Mouse (Mus musculus) urinary bladder, postnatal 25 days (tissue): ENCODE results near the gene Slc4a3.

ENCODE experiments used
- DNase-seq: peaks from one replicate; pipeline ENCODE4 v3.0.0; 2022; ENCODE audit warnings: low spot score

The Slc4a3 gene

GRCm38 (mm10) chr1:75545965-75546956 is at the start of gene Slc4a3:
Gene Slc4a3 (plus strand): TSS chr1:75546266.
- DNase-seq, result peak; percentile 57

DNA sequence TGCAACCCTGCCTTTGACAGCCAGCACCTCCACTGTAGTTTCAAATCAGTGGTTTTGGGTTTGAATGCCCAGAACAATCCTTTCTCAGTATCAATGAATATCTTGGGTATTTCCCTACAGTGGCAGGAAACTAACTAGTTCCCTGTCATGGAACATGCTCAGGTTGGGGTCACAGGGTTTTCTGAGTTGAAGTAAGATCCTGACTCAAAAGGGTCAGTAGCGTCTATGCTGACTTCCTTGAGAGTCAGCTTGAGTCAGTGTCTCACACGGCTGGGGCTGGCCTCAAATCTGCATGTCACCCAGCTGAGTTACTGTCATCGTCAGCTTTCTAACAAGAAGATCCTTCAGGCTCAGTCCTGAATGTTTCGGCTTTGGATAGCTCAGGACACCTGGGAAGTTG is 47.2 kb upstream of the Slc4a3 start:
- no peak for DNase-seq

- no peak for DNase-seq
These were observed 46.6 kb upstream of the Slc4a3 start for GRCm38 (mm10) chr1:75499441-75499840.

DNA sequence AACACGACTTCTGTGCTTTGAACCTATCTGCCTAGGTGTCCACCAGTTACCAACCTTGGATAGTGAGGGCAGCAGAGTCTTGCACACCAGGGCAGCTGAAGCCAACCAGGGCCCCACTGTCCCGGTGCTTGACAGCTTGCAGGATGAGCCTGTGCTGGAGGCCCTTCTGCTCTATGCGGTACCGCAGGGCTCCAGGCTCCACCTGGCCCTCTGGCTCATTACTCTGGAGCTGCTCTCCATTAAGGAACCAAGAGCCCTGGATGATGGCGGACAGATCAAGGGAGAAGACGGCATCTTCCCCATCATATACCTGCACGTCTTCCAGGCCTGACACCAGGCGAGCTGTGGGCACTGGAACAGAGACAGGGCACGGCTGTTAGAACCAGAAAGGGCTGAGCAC is 44.2 kb upstream of the Slc4a3 start:
- DNase-seq, result no peak

DNA sequence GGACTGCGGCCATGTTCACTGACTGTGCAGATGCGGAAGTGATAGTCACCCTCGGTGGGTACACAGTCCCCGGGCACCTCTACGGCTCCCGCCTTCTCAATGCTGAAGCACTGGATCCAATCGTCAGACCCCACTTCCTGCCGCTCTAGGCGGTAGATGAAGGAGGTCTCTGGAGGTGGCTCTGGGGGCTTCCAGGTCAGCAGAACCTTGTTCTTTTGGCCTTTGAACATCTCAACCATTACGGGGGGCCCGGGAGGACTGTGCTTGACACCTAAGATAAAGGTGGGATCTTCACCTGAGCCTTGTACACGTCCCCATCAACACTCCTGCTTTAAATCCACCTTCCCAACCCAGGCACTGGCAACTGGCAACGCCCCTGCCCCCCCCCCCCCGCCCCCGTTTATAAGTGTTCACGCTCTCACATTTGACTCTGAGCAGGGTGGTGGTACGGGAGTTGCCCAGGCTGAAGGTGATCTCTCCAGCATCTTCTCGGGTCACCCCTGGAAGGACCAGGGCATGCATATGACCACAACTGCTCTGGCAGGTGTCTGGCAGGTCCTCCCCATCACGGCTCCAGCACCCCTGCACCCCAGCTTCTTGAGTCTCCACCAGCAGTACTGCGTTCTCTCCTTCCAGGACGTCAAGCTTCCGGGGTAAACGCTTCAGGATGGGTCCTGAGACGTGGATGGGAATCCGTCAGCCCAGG is 43.0 kb upstream of the Slc4a3 start:
- DNase-seq, result no peak

DNA sequence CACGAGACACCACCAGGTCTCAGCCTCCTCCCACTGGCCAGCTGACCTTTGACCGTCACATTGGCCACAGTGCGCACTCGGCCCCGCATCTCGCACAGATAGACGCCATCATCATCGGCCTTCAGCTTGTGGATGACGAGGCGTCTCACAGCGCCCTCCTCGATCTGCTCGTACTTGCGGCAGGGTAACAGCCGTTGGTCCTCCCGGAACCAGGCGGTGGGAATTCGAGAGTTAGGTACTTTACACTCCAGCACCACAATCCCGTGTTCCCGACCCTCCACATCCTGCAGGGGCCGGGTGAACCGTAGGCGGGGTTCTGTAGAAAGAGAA is 42.5 kb upstream of the Slc4a3 start:
- no peak for DNase-seq

DNA sequence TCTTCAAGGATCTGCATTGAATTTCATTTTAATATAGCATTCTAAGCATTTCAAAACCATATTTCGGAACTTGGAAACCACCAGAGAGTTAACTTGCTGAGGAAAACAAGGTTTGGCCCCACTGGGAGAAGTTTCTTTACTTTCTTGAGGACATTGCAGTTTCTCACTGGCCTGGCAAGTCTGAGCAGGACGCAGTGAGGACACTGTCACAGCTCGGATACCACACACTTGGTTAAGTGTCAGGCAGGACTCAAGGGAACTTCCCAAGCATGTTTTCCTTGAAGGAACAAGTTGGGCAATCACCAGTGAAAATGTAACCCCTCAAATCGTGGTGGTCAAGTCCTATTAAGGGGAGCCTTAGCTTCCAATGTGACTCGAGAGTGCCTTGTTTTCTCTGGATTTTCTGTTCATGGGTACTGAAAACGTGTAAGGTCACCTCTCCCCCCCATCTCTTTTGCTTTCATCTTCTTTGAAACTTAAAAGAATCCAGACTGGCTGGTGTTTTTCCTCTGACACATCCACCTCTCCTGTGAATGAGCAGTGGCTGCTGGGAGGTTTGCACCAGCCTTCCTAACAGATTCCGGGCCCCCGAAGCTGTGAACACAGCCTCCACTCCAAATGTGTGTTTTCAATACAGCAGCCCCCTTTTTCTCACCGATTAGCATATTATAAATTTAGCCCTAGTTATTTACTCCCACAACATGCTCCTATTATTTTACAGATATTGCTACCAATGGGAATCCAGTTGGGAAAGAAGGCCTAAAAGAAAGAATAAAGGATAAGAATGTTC is 41.6 kb upstream of the Slc4a3 start:
- DNase-seq, result no peak

DNA sequence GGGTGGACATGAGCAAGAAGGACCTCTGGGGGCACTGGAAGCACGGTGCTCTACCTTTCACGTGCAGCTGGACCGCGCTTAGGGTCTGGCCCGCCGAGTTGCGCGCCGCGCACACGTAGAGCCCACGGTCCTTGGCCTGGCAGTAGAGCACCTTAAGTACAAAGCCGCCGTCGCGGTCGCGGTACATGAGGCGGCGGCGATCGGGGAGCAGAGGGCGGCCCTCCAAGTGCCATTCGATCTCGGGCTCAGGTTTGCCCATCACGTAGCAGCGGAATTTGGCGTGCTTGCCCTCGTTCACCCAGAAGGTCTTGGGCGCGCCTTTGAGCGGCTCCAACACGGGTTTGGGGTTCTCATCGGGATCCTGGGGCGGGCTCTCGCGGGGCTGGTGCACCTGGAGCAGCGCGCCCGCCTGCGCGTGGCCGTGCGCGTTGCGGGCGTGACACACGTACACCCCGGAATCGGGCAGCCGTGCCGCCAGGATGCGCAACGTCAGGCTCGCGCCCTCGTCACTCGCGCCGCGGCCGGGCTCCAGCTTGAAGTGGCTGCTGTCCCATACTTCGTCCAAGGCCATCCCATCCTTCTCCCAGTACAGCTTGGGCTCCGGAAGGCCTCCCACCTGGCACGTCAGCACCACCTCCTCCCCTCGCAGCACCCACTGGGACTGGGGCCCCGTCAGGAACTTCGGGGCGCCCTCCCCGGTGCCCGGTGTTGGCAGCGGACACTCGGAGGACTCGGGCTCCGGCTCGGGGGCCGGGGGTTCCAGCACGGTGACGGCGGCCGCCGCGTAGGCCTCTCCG is 40.7 kb upstream of the Slc4a3 start:
- DNase-seq, result peak; percentile 61

GRCm38 (mm10) chr1:75505956-75506831 is 39.9 kb upstream of the Slc4a3 start, which contains the start of gene Obsl1:
Gene Obsl1 (minus strand): TSS chr1:75506452.
- peak; percentile 57 for DNase-seq

DNA sequence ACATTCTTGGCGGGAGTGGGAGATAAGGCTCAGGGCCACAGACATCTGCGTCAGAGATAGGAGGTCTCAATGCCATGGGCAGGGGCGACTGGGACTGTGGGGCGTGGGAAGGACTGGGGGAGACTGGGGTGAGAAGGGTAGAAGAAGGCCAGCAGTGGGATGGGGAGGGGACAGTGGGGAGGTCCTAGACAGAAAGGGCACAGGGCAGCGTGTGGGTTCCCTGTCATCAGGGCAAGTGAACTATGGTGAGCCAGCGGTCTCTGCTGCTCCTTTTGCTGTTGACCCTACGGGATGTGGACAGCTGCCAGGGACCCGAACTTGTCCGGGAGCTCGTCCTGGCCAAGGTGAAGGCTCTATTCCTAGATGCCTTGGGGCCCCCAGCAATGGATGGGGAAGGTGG is 39.1 kb upstream of the Slc4a3 start, which contains the start of gene Inha:
Gene Inha, plus strand, starts transcription at position 72 of the 400 bp plus-strand sequence.
- DNase-seq, result no peak

DNA sequence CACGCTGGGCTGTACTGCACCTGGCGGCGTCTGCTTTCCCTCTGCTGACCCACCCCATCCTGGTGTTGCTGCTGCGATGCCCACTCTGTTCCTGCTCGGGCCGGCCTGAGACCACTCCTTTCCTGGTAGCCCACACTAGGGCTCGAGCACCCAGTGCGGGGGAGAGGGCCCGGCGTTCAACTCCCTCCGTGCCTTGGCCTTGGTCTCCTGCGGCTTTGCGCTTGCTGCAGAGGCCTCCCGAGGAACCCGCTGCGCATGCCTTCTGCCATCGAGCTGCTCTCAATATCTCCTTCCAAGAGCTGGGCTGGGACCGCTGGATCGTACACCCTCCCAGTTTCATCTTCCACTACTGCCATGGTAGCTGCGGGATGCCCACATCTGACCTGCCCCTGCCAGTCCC is 36.5 kb upstream of the Slc4a3 start:
- DNase-seq, result no peak

- no peak for DNase-seq
These were observed 35.9 kb upstream of the Slc4a3 start for GRCm38 (mm10) chr1:75510154-75510553.

GRCm38 (mm10) chr1:75511437-75512210 is 34.4 kb upstream of the Slc4a3 start:
- DNase-seq, result no peak

GRCm38 (mm10) chr1:75512550-75512949 is 33.5 kb upstream of the Slc4a3 start:
- no peak for DNase-seq

DNA sequence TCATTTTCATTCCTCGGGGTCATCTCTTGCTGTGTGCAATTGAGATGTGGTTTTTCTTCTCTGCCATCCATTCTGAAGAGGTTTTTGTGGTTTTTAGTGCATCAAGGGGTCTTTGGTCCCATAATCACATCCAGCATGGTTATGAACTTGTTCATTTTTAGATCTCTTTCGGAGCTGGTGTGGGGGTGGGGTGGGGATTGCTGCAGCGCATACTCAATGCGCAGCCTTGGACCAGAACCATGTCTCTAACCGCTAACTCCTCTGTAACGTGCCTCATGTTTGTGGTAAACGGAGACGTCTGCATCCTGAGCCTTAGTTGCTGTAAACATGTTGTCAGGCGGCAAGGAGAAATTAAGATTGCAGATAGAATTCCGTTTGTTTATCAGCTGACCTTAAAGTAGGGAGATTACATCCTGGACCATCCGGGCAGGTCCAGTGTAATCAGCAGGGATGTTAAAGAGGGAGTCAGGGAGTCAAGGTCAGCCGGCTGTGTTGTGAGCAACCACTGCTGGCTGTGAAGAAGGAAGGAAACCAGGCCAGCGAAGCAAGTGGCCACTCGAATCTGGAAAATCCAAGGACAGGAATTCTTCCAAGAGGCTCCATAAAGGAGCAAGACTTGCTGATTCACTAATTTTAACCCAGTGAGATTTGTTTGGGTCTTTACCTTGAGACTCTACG is 29.2 kb upstream of the Slc4a3 start:
- DNase-seq, result no peak

DNA sequence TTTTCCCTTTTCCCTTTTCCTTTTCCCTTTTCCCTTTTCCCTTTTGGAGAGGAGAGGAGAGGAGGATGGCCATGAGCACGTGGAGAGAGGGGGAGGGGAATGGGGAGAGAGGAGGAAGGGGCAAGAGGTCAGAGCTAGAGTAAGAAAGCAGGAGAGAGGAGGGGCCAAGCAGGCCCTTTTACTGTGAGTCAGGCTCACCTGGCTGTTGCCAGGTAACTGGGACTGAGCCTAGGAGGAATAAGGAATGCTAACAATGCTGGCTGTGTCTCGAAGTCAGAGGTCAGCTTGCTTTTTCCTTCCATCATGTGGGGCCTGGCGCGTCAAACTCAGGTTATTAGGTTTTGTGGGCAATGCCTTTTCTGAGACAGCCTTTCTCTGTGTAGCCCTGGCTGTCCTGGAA is 28.1 kb upstream of the Slc4a3 start:
- no peak for DNase-seq

GRCm38 (mm10) chr1:75518427-75518826 is 27.6 kb upstream of the Slc4a3 start:
- DNase-seq, result no peak

GRCm38 (mm10) chr1:75519576-75519975 is 26.5 kb upstream of the Slc4a3 start:
- no peak for DNase-seq
